Mouse (Mus musculus): ENCODE measurements around the gene Gsdma2.
"Not testable (repeated sequence)": the region's sequence is repeated elsewhere in the genome, so short reads cannot be mapped to it uniquely, and the experiment has no call there.

Gsdma2 gene

DNA sequence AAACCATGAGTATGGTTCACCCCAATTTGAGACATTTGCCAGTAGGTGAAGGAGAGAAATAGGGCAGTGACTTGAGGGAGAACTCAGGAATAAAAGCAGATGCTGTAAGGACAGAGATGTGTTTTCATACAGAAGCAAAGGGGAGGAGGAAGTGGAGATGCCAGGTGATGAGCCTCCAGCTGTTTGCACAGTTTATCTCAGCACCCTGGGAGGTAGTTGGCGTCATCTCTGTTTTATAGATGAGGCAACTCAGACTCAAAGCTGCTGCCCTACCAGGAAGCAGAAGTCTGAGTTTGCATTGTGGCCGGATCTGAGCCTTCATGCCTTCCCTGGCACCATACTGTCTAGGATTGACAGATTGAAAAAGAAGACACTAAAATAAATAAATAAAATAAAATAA lies 22.4 kb downstream of the Gsdma2 start:
- DNase-seq (ENCODE audit: low spot score), result no peak

DNA sequence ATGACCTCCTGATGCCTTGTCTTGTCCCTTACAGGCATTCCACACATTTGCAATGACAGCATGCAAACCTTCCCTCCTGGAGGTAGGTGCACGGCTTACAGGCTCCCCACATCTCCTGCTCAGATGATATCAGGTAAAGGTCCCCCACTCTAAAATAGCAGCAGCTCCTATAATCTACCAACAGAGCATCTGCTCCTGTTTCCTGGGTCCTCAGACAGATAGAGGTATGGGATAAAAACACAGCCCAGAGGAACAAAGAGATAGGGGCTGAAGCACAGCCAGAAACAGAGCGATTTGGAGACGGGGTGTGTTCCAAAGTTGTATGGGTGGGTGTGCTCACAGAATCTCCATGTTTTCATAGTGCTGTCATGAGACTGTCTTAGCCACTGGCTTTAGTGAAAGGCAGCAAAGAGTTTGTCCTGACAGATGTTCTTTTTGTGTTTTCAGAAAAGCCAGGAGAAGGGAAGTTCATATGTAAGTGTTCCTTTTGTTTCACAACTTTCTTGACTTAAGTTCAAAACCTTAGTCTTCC lies 24.8 kb downstream of the Gsdma2 start:
- no peak for DNase-seq (ENCODE audit: low spot score)

DNA sequence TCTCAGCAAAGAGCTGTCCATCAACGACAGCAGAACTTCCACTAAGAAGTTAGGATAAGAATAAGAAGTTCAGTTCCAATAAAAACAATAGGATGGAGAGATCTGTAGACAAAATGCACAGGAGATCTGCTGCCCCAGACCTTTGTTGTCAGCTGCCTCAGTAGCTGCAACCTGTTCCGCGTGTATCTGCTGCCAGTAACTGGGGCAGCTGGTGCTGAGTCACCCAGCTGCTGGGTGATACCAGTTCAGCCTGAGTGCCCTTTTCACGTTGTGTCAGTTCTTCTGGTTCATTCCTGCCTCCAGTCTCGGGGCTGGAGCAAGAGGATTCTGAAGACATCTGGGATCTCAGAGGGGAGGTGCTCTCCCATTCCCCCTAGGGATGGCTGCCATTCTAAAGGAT lies 25.3 kb downstream of the Gsdma2 start:
- DNase-seq (ENCODE audit: low spot score), result no peak

DNA sequence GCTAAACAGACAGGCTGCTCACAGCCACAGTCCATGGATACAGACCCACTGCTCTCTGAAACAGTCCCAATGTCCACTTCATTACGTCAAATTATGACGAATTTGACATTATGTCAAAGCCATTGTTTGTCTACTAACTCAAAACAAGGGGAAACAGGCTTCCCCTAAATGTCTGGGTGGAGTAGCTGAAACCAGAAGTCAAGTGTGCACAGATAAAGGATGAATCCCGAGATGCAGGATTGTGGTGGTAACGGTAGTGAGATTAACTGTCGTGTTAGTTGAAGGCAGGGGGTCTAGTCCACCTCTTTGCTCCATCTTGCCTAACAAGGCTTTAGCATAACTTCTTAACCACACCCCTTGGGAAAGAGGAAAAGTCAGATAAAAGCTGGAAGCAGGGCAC lies 25.9 kb downstream of the Gsdma2 start:
- DNase-seq (ENCODE audit: low spot score), result no peak

DNA sequence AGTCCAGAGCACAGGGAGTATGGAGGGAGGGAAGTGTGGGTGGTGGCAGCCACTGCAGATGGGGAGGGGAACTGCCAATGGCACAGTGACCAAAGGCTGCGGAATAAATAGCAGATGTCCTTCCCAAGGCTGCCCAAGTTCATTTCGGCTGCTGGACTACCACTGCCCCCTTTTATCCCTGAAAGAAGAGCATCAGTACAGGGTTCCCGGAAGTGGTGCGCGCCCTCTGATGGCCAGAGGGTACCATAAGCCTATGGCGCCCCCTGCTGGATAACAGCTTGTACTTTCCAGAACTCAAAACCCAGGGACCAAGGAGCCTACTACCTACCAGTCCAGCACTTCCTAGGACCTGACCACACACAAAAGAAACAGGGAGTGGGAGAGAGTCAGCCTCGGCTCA lies 26.6 kb downstream of the Gsdma2 start:
- DNase-seq (ENCODE audit: low spot score), result peak; percentile 35

DNA sequence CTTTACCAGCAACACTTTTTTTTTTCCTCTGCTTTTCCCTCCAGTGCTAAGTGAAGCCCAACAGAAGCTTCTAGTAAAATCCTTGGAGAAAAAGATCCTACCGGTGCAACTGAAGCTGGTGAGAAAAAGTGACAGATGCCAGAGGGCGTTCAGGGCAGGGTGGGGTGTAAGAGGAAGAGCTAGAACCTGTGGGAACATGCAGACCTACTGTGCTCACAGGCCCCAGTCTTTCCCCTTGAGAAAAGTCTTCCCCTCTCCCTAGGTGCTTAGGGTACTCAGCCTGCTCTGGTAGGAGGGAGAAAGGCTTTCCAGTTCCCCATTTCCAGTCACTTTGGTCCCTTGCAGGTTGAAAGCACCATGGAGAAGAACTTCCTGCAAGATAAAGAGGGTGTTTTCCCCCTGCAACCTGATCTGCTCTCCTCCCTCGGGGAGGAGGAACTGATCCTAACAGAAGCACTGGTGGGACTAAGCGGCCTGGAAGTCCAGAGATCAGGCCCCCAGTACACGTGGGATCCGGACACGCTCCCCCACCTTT lies 29.3 kb downstream of the Gsdma2 start:
- no peak for DNase-seq (ENCODE audit: low spot score)

DNA sequence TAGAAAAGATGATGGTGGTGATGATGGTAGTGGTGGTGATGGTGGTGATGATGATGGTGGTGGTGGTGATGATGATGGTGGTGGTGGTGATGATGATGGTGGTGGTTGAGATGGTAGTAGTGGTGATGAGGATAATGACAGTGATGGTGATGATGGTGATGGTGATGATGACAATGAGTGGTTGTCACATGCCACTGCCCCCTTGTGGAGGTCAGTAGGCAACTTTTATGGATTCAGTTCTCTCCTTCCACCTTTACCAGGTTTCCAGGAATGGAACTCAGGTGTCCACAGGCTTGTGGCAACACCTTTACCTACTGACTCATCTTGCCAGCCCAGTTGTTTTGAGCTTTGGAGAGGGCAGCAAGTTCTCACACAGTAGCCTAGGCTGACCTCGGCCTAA lies 33.5 kb downstream of the Gsdma2 start:
- no peak for DNase-seq (ENCODE audit: low spot score)

DNA sequence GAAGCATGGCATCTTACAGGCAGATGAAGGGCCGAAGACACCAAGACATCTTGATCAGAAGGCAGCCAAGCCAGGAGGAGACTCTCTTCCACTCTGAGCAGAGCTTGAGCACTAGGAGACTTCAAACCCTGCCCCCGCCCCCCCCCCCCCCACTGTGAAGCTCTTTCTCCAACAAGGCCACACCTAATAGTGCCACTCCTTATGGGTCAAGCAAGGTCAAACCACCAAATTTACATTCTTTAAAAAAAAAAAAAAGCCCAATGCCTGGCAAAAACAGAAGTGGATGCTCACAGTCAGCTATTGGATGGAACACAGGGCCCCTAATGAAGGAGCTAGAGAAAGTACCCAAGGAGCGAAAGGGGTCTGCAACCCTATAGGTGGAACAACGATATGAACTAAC lies 34.0 kb downstream of the Gsdma2 start:
- not testable (repeated sequence) for DNase-seq (ENCODE audit: low spot score)

DNA sequence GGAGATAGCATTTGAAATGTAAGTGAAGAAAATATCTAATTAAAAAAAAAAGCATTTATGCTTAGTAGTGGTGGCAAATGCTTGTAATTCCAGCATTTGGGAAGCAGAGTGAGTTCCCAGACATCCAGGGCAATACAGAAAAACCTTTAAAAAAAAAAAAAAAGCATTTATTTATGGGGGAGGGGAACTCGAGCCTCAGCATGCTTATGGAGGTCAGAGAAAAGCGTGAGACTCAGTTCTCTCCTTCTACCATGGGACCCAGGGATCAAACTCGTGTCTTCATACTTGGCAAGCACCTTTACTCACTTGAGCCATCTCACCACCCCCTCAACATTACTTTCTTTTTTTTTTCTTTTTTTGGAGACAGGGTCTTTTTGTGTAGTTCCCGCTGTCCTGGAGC lies 34.6 kb downstream of the Gsdma2 start:
- DNase-seq (ENCODE audit: low spot score), result no peak

DNA sequence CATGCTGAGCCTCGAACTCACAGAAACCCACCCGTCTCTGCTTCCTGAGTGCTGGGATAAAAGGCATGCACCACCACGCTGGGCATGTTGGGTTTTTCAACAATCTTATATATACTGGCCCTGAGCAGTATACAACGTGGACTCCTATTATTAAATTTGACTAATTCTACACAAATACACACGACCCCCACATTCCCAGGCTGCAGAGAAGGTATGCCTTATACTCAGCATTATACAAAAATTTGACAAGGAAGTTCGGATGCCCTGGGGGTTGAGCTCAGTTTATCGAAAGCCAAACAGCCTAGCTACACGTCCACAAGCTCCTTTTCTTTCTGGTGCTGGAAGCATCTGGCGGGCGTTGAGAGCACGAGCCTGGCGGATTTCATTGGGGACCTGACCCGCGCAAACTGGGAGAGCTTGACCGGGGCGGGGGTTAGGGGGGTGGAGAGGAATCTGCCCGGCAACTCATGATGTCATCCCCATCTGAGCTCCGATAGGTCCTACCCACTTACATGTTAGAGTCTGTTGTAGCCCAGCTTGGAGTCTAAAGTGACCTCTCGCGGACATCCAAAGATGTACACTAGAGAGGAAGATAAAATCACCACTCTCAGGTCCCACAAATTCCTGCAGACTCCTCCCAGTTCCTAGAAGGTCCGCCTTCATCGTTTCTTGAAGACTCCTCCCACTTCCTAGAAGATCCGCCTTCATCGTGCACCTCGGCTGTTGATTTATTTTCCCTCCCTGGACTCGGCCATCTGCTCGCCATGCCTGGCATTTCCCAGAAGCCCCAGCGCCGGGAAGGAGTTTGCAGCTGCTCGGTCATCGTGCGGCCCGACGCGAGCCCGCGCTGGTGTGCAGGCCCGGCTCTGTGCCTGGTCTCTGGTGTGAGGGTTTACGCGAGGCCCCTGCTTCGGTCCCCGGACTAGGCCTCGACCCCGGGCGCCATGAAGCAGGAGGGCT lies 35.5 kb downstream of the Gsdma2 start, which contains the start of gene Psmd3:
Gene Psmd3, plus strand, starts transcription at position 769 of the 960 bp plus-strand sequence.
- peak; percentile 97 for DNase-seq (ENCODE audit: low spot score)

DNA sequence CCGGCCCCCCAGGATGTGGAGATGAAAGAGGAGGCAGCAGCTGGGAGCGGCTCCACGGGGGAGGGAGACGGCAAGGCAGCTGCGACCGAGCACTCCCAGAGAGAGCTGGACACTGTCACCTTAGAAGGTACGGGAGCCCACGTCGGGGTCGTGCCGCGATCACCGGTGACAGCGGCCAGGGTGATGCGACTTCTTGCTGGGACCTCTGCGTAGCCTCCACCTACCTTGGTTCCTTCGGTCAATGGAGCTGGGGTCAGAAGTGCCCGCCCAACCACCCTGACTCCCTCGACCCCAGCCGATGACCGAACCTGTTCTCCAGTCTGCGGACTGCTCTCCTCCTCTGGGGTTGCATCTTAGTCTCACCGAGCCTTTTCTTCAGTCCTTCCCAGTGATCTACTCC lies 36.3 kb downstream of the Gsdma2 start:
- DNase-seq (ENCODE audit: low spot score), result no peak

DNA sequence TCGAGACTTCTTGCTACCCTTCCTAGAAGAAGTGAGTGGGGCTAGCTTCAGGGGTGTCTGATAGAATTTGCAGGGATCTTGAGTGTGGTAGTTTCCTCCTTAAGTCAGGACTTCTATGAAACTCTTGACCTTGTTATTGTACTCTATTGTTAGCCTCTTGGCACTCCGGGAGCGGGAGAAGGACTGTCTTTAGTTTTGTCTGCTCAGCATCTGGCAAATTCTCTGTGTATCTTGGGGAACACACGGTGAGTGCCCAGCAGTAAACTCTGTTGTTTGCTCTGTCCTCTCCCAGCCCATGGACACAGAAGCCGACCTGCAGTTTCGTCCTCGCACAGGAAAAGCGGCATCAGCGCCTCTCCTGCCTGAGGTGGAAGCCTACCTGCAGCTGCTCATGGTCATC lies 39.1 kb downstream of the Gsdma2 start:
- DNase-seq (ENCODE audit: low spot score), result no peak

DNA sequence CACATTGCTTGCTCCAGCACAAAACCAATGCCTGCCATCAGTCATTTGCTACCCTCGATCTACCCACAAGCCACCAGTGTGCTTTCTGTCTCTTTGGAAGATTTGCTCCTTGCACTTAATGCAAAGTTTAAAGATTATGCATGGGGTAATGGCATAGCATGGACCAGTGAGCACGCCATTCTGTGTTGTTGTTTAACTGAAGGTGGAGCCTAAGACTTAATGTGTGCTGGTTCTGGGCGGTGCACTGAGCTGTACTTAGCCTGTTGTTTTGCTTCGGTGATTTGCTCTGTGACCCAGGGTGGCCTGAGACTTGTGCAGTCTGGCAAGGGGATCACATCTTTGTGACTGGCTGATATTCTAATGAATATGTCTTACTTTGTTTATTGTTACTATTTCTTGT lies 40.4 kb downstream of the Gsdma2 start:
- DNase-seq (ENCODE audit: low spot score), result no peak

DNA sequence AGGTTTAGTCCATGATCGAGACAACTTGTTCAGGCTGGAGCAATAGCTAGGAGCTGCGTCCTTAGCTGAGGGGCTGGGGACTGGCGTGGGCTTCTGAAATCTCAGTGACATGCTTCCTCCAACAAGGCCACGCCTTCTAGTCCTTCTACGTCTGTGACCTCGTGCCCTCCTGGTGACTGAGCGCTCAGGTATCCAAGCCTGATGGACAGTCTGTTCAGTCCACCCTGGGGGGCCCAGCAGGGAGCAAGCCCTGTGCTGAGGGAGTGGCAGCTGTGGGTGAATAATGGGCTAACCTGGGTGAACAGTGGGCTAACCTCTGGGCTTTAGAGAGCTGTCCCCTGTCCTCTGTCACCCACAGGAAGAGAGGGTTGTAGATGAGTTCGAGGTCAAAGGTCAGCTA lies 41.5 kb downstream of the Gsdma2 start:
- no peak for DNase-seq (ENCODE audit: low spot score)

DNA sequence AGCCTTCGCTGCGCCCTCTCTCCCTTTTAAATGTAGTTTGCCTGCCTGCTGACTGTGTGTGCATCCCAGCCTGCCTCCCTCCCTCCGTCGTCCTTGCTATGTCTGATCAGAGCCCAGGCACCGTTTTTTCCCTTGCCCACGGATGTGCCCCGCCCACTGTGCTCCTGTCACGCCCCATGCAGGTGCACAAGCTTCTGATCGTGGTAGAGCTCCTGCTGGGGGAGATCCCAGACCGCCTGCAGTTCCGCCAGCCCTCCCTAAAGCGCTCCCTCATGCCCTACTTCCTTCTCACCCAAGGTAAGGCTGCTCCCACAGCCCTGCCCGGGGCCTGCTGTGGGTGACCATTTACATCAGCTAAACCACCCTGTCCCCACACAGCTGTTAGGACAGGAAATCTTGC lies 46.6 kb downstream of the Gsdma2 start:
- no peak for DNase-seq (ENCODE audit: low spot score)

DNA sequence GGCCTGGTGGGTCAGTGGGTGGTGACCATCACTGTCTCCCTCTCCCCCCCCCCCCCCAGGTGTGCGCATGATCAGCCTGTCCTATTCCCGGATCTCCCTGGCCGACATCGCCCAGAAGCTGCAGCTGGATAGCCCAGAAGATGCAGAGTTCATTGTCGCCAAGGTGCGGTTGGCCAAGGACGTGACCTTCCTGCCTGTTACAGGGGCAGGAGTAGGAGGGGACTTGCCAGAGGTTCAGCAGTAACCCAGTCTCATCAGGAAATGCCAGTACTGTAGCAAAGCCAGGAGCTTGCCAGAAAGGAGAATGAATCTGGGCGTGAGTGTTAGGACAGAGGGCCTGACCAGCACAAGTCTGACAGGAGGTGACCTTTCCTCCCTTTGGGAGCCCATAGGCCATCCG lies 47.2 kb downstream of the Gsdma2 start:
- DNase-seq (ENCODE audit: low spot score), result no peak

DNA sequence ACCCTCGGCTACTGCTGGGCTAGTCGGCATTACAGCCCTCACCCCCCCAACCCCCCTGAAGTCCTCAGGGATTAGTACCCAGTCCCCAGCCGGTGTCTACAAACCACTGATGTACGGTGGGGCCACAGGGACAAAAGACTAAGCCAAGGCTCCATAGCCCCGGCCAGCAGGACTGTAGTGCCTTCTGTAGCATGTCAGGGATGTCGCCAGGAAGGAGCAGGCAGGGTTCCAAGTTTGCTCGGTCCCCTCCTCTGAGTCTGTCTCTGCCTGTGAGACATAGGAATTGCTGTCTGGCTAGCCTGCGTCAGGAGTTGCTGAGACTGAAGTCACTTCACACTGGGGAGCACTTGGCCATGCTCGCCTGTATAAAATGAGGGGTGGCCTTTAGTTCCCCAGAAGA lies 47.7 kb downstream of the Gsdma2 start:
- DNase-seq (ENCODE audit: low spot score), result no peak

DNA sequence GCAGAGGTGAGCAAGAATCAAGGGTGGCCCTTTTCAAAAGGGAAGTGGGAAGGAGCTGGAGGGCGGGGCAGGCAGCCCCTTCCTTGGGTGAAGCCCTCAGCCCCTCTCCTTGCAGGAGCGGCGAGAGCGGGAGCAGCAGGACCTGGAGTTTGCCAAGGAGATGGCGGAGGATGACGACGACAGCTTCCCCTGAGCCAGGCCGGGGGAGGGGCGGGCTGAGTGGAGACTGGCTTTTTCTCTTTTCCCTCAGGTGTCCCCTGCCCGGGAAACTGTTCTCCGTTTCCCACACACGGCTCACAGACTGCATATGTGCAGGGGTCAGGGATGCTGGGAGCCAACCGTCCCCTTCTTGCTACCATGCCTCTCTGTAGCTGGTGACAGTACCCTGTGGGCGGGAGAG lies 48.8 kb downstream of the Gsdma2 start:
- DNase-seq (ENCODE audit: low spot score), result no peak

DNA sequence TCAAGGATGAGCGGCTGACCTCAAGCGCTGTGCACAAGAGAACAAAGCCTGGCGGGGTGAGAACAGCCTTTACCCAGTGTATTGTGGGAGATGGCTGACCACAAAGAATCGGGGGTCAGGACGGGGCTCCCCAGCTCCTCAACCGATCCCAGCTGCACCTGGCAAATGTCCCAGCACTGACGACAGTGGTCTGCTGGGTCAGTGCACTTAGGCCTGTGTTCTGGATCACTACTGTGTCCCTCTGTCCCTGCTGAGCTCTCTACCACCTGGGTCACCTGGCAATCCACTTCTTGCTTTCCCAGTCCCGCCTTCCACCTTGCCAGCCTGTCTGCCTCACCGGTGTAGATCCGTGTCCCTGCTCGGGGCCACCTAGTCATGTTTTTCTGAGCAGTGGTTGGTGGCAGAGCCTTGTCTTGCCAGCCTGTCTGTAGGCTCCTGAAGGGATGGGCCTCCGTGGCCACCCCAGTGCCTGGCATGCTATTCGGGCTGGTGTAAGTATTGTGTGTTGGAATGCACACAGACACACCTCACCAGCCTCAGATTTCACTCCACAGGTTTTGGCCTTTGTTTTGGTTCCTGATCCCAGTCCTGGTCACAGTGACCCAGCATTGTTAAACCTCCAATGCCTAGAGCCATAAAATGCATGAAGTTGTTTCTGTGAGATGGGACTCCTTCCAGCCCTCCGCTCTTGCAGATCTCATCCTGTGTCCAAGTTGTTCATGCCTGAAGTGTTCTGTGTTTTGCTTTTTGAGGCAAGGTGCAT lies 50.1 kb downstream of the Gsdma2 start:
- no peak for DNase-seq (ENCODE audit: low spot score)

DNA sequence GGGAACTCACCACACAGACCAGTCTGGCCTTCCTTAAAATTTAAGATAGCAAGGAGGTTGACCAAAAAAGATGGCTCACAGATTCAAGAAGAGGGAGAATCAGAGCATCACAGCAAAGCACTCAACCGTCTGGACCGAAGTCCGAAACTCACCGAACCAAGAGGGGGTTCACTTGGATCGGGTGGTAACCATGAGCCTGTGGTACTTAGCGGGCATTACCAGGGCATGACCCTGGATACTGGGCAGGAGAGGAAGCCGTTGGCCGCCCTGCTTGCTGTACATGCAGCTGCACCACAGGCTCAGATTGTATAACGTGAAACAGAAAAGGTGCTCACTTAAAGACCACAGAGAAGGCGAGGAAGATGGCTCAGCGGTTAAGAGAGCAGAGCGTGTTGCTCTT lies 50.7 kb downstream of the Gsdma2 start:
- DNase-seq (ENCODE audit: low spot score), result no peak

DNA sequence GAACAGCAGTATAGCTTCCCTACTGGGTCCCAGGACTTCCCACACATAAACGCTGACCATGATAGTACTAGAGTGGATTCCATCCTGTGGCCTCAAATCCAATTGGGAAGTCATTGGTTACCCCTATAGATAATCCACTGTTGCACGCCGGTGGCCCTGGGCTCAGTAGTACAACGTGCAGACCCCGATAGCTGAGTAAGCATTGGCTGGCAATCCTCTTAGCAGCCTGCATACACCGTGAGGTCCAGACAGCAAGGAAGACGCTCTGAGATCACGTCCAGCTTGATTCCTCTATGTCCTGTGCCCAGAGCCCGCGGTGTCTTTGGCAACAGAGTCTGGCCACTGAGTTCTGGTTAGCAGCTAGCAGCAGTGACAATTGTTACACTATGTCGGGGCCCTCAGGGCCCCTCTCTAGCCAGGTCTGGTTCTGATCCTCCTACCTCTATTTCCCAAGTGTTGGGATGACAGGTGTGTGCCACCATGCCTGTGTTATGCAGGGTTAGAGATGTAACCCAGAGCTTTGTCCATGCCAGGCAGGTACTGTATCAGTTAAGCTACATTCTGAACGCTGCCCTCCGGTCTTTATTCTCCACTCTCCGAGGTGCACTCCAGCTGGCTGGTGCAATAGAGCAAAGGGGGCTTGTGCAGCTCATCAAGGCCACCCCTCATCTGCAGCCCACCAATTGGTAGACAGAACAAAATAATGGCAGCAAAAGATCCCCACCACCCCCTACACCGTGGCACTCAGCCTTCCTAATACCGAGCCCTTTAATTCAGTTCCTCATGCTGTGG lies 52.5 kb downstream of the Gsdma2 start:
- DNase-seq (ENCODE audit: low spot score), result no peak

DNA sequence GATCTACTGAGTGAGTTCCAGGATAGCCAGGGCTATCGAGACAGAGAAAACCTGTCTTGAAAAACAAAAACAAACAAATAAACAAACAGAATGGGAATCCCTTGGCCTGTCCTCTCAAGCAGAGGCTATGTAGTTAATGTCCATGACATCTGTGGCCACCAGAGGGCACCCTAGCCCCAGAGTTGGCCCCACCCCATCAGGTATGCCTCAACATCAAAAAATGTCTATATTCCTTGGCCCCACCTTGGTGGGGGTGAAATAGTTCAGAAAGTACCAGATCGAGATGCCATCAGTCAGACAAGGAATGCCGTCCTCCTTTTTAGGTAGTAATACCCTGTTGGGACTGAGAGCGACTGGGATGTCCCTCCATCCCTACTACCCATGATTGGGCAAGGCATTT lies 53.4 kb downstream of the Gsdma2 start:
- DNase-seq (ENCODE audit: low spot score), result peak; percentile 81
